Mouse (Mus musculus) ES-E14 (cell line): ENCODE measurements around the gene Impdh1. TPM values are rescaled to one million over a fixed set of nuclear protein-coding genes. Genes with fewer than 3 reads are reported as not detected.
"Not testable (repeated sequence)": the region's sequence is repeated elsewhere in the genome, so short reads cannot be mapped to it uniquely, and the experiment has no call there.

Source experiments
- DNase-seq: peaks from one replicate; pipeline ENCODE4 v3.0.0-alpha.2; 2013; ENCODE audit warnings: low read depth, low spot score
- H3K27ac ChIP-seq: 2 replicates; pipeline ENCODE4 v1.5.1; 2012; ENCODE audit warnings: low read depth, mild to moderate bottlenecking, low read length, moderate library complexity, mixed read lengths; ENCODE audit not compliant: poor library complexity, insufficient read depth, severe bottlenecking
- H3K36me3 ChIP-seq: 2 replicates; pipeline ENCODE4 v1.6.1; 2012; ENCODE audit warnings: mild to moderate bottlenecking, low read length, moderate library complexity, mixed read lengths; ENCODE audit not compliant: control insufficient read depth, poor library complexity, insufficient read depth, severe bottlenecking
- H3K4me1 ChIP-seq, 2 experiments: fragments of 150-350 bp in 1 of 2; sonication (generic) in 1 of 2; 2 replicates each; pipeline ENCODE4 v1.6.1; 2012; ENCODE audit warnings: low read length in 2 of 2, mild to moderate bottlenecking in 1 of 2, mixed read lengths in 1 of 2; ENCODE audit not compliant: control insufficient read depth in 2 of 2, insufficient read depth in 2 of 2, poor library complexity in 1 of 2
- H3K4me3 ChIP-seq, 2 experiments: fragments of 150-350 bp in 1 of 2; sonication (generic) in 1 of 2; 2 replicates each; pipeline ENCODE4 v1.5.1; 2012; ENCODE audit warnings: low read length in 2 of 2, low read depth in 1 of 2, mild to moderate bottlenecking in 1 of 2, mixed read lengths in 1 of 2; ENCODE audit not compliant: insufficient read depth in 1 of 2, poor library complexity in 1 of 2, severe bottlenecking in 1 of 2
- H3K9ac ChIP-seq: 2 replicates; pipeline ENCODE4 v1.6.1; 2012; ENCODE audit warnings: low read depth, mild to moderate bottlenecking, low read length, mixed read lengths; ENCODE audit not compliant: poor library complexity, insufficient read depth, severe bottlenecking
- H3K9me3 ChIP-seq: fragments of 150-350 bp; sonication (generic); 2 replicates; pipeline ENCODE4 v1.6.1; 2012; ENCODE audit warnings: low read depth, mild to moderate bottlenecking, low read length; ENCODE audit not compliant: control insufficient read depth, insufficient read depth
- CHD2 ChIP-seq: IDR thresholded peaks from 2 replicates; pipeline ENCODE4 v1.6.1; 2014; ENCODE audit warnings: mild to moderate bottlenecking, low read depth, low read length, inconsistent platforms
- HCFC1 ChIP-seq: IDR thresholded peaks from 2 replicates; pipeline ENCODE4 v1.6.1; 2012; ENCODE audit warnings: low read length, inconsistent platforms, borderline replicate concordance; ENCODE audit not compliant: insufficient read depth
- MAFK ChIP-seq: IDR thresholded peaks from 2 replicates; pipeline ENCODE4 v1.6.1; 2014; ENCODE audit warnings: mild to moderate bottlenecking, low read depth, low read length, inconsistent platforms; ENCODE audit not compliant: insufficient read depth
- ZC3H11A ChIP-seq: IDR thresholded peaks from 2 replicates; pipeline ENCODE4 v1.6.1; 2012; ENCODE audit warnings: low read depth, mild to moderate bottlenecking, inconsistent platforms, low read length, borderline replicate concordance
- ZNF384 ChIP-seq: IDR thresholded peaks from 2 replicates; pipeline ENCODE4 v1.6.1; 2012; ENCODE audit warnings: low read depth, low read length, inconsistent platforms
- in situ Hi-C, 2 experiments: fragments of 600-800 bp; cut with MboI; formaldehyde crosslinking; loops; one replicate each; pipeline ENCODE4 v1.15.1; 2025; ENCODE audit warnings: low sequenced_read_pairs in 2 of 2, inconsistent platforms in 1 of 2; ENCODE audit not compliant: unreplicated experiment in 2 of 2
- total RNA-seq: library from RNA; depleted of rRNA; stranded (reverse); fragments of 300-350 nt; gene quantifications from 2 replicates; pipeline ENCODE4 v1.2.3, GENCODE M21; 2012

The Impdh1 gene
- total RNA-seq, 1 experiment: 29.7 TPM

DNA sequence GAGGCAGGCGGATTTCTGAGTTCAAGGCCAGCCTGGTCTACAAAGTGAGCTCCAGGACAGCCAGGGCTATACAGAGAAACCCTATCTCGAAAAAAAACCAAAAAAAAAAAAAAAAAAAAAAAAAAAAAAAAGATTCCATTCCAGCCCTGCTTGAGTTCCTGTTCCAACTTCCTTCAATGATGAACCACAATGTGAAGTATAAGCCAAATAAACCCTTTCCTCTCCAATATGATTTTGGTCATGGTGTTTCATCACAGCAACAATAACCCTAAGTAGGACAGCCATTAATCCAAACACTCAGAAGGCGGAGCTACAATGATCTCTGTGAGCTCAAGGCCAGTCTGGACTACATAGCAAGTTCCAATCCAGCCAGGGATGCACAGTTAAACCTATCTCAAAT, 1.6 kb upstream of the Impdh1 start:
- in situ Hi-C loops, H3K9ac ChIP-seq, H3K9me3 ChIP-seq, H3K4me1 ChIP-seq, DNase-seq, H3K4me3 ChIP-seq, H3K27ac ChIP-seq, H3K36me3 ChIP-seq: not testable (repeated sequence)
- peak; percentile 51; the same call in 1 of the 2 replicates for TF ChIP-seq ZNF384

DNA sequence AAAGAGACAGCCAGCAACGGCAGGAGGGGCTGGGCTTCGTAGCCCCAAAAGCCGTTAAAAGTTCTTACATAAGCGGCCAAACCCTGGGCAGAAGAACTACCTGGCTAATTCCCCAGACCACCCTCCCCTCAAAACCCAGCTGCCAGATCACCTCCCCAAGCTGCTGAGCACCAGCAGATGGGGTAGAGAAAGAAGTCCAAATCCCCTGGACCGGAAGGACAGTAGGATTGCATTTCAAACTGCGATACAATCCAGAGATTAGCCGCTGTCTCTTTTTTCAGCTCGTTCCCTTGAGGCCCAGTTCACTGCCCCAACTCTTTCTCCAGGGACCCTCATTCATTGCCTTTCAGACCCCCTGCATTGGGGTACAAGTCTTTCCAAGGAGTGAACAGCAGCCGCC, 983 bp downstream of the Impdh1 start:
- peak overlapping the region; percentile 80 to 98 for H3K4me3 ChIP-seq
- peaks cover 0 to 14% of the 10 kb centered on the region in 2 experiments; a peak in 3 of 4 replicates for H3K4me1 ChIP-seq
- H3K9me3 ChIP-seq: no peaks in the 10 kb centered on the region
- no peaks in the 10 kb centered on the region for H3K36me3 ChIP-seq
- in situ Hi-C loops: no loop called here
- DNase-seq: no peak
- no peak overlapping the region for H3K27ac ChIP-seq
- peak overlapping the region; percentile 82; the same call in 1 of the 2 replicates for H3K9ac ChIP-seq
- TF ChIP-seq CHD2: no peak
- TF ChIP-seq HCFC1: no peak
- TF ChIP-seq MAFK: no peak
- no peak for TF ChIP-seq ZNF384
- no peak for TF ChIP-seq ZC3H11A

DNA sequence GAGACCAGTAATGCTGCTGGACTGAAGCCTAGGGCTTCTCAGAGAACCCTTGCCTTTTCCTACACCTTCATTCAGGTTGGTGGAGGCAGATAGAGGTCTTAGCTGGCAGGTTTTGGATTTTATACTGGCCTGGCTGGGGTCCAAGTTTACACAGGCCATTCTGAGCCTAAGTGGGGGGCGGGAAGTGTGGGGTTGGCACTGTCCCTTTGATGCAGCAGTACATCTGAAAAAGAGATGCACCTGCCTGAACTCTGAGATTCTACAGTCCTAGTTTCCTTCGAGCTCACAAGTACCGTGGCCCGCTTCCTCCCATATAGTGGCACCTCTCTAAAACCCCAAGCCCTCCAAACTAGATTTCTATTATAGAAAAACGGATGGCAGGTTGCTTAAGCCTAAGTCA, 1.4 kb downstream of the Impdh1 start:
- Histone ChIP-seq H3K27ac (no peak overlapping the region), H3K4me3 (peak overlapping the region in 1 of 2 experiments; percentile 98; a peak in 1 of 4 replicates), H3K36me3 (no peaks in the 10 kb centered on the region), H3K4me1 (peaks cover 0 to 14% of the 10 kb centered on the region in 2 experiments; a peak in 3 of 4 replicates), H3K9ac (no peak overlapping the region), H3K9me3 (no peaks in the 10 kb centered on the region)
- no peak for TF ChIP-seq ZNF384
- TF ChIP-seq ZC3H11A: no peak
- DNase-seq: no peak
- in situ Hi-C loops: no loop called here

DNA sequence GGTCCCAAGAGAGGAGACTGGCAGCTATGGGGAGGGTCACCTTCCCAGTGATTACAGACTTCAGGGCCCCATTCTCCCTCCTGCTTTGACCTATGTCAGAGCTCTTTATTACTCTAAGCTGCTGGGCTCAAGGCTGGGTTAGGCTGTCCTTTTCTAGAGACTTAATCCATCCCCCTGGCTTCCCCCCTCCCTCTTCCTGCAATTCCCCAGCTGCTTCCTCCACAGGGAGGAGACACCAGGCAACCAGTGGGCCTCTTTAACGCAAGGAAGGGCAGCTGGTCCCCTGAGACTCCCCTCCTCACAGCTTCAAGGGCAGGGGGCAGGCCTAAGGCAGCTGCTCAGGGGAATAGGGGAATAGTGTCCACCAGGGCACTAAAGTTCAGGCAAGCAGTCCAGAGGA, 1.9 kb downstream of the Impdh1 start:
- Histone ChIP-seq H3K27ac (no peak overlapping the region), H3K4me1 (peaks cover 0 to 14% of the 10 kb centered on the region in 2 experiments; a peak in 3 of 4 replicates), H3K9ac (no peak overlapping the region), H3K4me3 (no peak overlapping the region), H3K36me3 (no peaks in the 10 kb centered on the region), H3K9me3 (no peaks in the 10 kb centered on the region)
- in situ Hi-C loops: no loop called here
- no peak for TF ChIP-seq HCFC1
- no peak for TF ChIP-seq CHD2
- TF ChIP-seq ZNF384: no peak
- TF ChIP-seq ZC3H11A: no peak
- no peak for TF ChIP-seq MAFK
- DNase-seq: no peak

DNA sequence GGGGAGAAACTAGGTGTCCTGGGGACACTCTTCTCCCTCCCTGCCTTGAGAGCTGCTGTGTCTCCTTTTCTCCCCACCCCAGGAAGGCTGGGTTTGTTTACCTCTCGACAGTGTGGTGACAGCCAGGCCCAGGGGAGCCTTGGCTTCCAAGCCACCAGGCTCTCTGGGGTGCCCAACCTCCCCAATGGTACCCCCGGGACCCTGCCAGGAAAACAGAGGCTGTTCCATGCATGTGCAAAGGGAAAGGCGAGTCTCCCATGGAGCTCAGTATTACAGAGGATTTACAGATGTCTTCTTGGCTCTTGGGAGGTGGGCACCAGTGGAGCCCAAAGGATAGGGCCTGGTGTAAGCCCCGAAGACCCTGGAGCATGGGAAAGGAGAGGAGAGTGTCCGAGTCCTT, 2.7 kb downstream of the Impdh1 start:
- no peak overlapping the region for H3K4me3 ChIP-seq
- no peaks in the 10 kb centered on the region; the same call in 1 of the 2 replicates for H3K36me3 ChIP-seq
- H3K4me1 ChIP-seq: peaks cover 0 to 14% of the 10 kb centered on the region in 2 experiments; a peak in 3 of 4 replicates
- H3K9me3 ChIP-seq: no peaks in the 10 kb centered on the region
- no peak overlapping the region for H3K27ac ChIP-seq
- no peak for DNase-seq
- no peak overlapping the region for H3K9ac ChIP-seq
- in situ Hi-C loops: no loop called here
- TF ChIP-seq MAFK (no peak), HCFC1 (no peak), ZNF384 (no peak), ZC3H11A (no peak), CHD2 (no peak)
